Mouse (Mus musculus) heart, adult 2 months (tissue): Measurements from ENCODE around the gene Hoxa11. TPM values are rescaled to one million over a fixed set of nuclear protein-coding genes. Genes with fewer than 3 reads are reported as not detected.
A peak's percentile ranks its signal among the peaks of the same experiment; 100 is the strongest.

Experiments
- DNase-seq, 2 experiments: peaks; one replicate each; pipeline ENCODE4 v3.0.0; 2021
- H3K27ac ChIP-seq: fragments of 200-600 bp; 2 replicates; pipeline ENCODE4 v1.8.1; 2022
- H3K27me3 ChIP-seq: fragments of 200-500 bp; 2 replicates; pipeline ENCODE4 v1.6.1; 2012; ENCODE audit warnings: mild to moderate bottlenecking, low read length, inconsistent platforms, mixed read lengths; ENCODE audit not compliant: control insufficient read depth, insufficient read depth
- H3K36me3 ChIP-seq: fragments of 200-500 bp; 2 replicates; pipeline ENCODE4 v1.6.1; 2012; ENCODE audit warnings: low read length, inconsistent platforms; ENCODE audit not compliant: control insufficient read depth, insufficient read depth
- H3K4me1 ChIP-seq: fragments of 200-500 bp; 2 replicates; pipeline ENCODE4 v1.6.1; 2011; ENCODE audit warnings: low read length; ENCODE audit not compliant: control insufficient read depth, insufficient read depth
- H3K4me3 ChIP-seq: fragments of 200-600 bp; 2 replicates; pipeline ENCODE4 v1.8.1; 2022
- H3K79me2 ChIP-seq: fragments of 200-500 bp; replicated peaks from 2 replicates; pipeline ENCODE4 v1.6.1; 2012; ENCODE audit warnings: mild to moderate bottlenecking, inconsistent platforms, low read length, moderate library complexity, mixed read lengths; ENCODE audit not compliant: control insufficient read depth, insufficient read depth
- H3K9ac ChIP-seq: fragments of 200-500 bp; 2 replicates; pipeline ENCODE4 v1.6.1; 2012; ENCODE audit warnings: low read depth, mild to moderate bottlenecking, control low read depth, inconsistent platforms, low read length, mixed read lengths
- CTCF ChIP-seq: fragments of 200-600 bp; IDR thresholded peaks from 2 replicates; pipeline ENCODE4 v1.8.1; 2022; ENCODE audit warnings: antibody characterized with exemption, mild to moderate bottlenecking, moderate library complexity
- EP300 ChIP-seq: fragments of 200-500 bp; IDR thresholded peaks from 2 replicates; pipeline ENCODE4 v1.6.1; 2011; ENCODE audit warnings: low read depth, low read length, control low read depth; ENCODE audit not compliant: insufficient read depth
- POLR2A ChIP-seq: fragments of 200-500 bp; IDR thresholded peaks from 2 replicates; pipeline ENCODE4 v1.6.1; 2011; ENCODE audit warnings: mild to moderate bottlenecking, low read depth, low read length, control low read depth; ENCODE audit not compliant: insufficient read depth
- WGBS: fragments of 180-500 bp; shearing (Covaris S2); methylation state at CpG from one replicate; pipeline ENCODE4 v1.1.7; 2018; 5-methylcytosine and 5-hydroxymethylcytosine counted together
- intact Hi-C: fragments of 180-260 bp; cut with DNase I; formaldehyde crosslinking; loops from one replicate; pipeline ENCODE4 v1.15.1; 2025
- polyA plus RNA-seq: library from polyadenylated mRNA; depleted of rRNA; stranded (reverse); fragments of >200 nt; gene quantifications from 2 replicates; pipeline ENCODE4 v1.2.3, GENCODE M21; 2012
- total RNA-seq, 2 experiments: library from RNA; stranded (reverse); gene quantifications; 2 replicates each; pipeline ENCODE4 v1.2.3; 2021

Gene Hoxa11
- total and polyA plus RNA-seq, 3 experiments: not detected

DNA sequence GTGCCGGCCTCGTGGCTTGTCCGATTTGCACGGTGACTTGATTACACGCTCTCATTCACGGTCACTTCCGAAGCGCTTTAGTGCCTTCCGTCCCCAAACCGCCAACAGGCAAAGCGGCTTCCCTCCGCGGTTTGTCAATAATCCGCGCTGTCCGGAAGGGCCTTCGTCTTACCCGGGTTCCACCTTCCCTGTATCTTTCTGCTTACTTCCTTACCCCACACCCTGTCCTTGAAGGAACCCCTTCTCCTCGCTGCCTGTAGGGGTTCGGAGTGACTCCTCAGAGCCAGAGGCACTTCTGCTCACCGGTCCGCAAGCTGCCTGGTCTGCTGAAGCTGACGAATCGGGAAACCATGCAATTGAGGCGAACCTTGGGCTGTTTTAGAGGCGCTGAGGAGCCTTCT lies 793 bp upstream of the Hoxa11 start:
- peak in 1 of 2 experiments; percentile 46 for DNase-seq
- Histone ChIP-seq H3K79me2 (no peaks in the 10 kb centered on the region), H3K27me3 (peaks cover 42% of the 10 kb centered on the region), H3K27ac (no peak overlapping the region), H3K36me3 (no peaks in the 10 kb centered on the region), H3K4me3 (no peak overlapping the region), H3K9ac (no peak overlapping the region), H3K4me1 (no peaks in the 10 kb centered on the region)
- 5% methylated on average over 26 of the region's 26 CpGs for WGBS
- intact Hi-C loops: no loop called here
- TF ChIP-seq POLR2A: no peak
- no peak for TF ChIP-seq CTCF
- TF ChIP-seq EP300: no peak

DNA sequence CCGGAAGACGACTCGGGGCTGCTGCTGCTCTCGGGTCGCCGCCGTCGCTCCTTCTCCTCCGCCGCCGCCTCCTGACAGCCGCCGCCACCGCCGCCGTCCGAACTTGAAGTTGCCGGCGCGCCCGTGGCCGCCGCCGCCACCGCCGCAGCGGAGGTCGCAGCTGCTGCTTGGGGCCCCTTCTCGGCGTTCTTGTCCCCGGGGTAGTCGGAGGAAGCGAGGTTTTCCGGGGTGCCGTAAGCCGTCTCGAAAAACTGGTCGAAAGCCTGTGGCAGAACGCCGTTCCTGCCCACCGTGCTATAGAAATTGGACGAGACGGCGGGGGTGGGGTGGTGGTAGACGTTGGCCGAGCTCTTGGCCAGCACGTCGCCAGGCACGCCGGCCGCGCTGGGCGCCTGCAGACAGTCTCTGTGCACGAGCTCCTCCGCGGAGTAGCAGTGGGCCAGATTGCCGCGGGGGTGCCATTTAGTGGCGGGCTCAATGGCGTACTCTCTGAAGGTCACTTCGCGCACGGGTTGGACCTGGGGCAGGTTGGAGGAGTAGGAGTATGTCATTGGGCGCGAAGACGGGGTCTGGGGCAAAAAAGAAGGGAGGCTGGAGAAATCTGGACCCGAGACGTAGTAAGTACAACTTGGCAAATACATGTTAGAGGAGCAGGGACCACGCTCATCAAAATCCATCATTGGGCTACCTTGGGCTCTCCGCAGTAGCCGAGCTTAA lies 412 bp downstream of the Hoxa11 start:
- intact Hi-C loops: no loop called here
- H3K4me1 ChIP-seq: no peaks in the 10 kb centered on the region
- peaks cover 40% of the 10 kb centered on the region for H3K27me3 ChIP-seq
- H3K79me2 ChIP-seq: no peaks in the 10 kb centered on the region
- TF ChIP-seq CTCF: no peak
- no peak for TF ChIP-seq POLR2A
- TF ChIP-seq EP300: no peak
- H3K36me3 ChIP-seq: no peaks in the 10 kb centered on the region
- no peak overlapping the region for H3K27ac ChIP-seq
- peak in 1 of 2 experiments; percentile 41 for DNase-seq
- H3K9ac ChIP-seq: no peak overlapping the region
- WGBS: 4% methylated on average over 71 of the region's 71 CpGs
- no peak overlapping the region for H3K4me3 ChIP-seq

DNA sequence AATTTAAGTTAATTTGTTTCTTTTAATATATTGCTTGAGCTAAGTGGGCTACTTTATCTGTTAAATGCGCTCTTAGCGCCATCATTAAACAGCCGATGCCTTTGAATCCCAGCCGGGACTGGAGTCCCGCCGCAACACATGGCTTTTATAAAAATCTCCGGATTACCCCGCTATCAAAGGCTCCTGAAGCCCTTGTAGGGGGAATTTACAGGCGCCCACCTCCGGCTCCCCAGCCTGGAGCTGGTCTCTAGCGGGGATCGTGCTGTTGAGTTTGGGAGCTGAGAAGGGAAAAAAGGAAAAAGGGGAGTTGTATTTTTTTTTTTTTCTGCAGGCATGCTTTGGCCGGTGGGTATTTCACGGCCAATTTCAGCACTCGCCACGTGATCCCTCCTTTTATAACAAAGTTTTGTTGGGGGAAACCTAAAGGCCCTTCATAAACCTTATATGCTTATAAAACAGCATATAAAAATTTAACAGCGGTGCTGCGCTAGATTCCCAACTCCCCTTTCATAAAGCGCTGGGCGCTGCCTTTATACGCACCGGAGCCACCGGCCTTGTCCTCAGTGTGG lies 1.1 kb downstream of the Hoxa11 start:
- no peaks in the 10 kb centered on the region; the same call in 1 of the 2 replicates for H3K4me1 ChIP-seq
- H3K36me3 ChIP-seq: no peaks in the 10 kb centered on the region
- no peak overlapping the region for H3K4me3 ChIP-seq
- TF ChIP-seq EP300: no peak
- TF ChIP-seq CTCF: no peak
- TF ChIP-seq POLR2A: no peak
- H3K79me2 ChIP-seq: no peaks in the 10 kb centered on the region
- H3K27me3 ChIP-seq: peaks cover 43% of the 10 kb centered on the region
- peak in 1 of 2 experiments; percentile 22 for DNase-seq
- H3K27ac ChIP-seq: no peak overlapping the region
- intact Hi-C loops: no loop called here
- no peak overlapping the region for H3K9ac ChIP-seq
- 6% methylated on average over 23 of the region's 23 CpGs for WGBS

DNA sequence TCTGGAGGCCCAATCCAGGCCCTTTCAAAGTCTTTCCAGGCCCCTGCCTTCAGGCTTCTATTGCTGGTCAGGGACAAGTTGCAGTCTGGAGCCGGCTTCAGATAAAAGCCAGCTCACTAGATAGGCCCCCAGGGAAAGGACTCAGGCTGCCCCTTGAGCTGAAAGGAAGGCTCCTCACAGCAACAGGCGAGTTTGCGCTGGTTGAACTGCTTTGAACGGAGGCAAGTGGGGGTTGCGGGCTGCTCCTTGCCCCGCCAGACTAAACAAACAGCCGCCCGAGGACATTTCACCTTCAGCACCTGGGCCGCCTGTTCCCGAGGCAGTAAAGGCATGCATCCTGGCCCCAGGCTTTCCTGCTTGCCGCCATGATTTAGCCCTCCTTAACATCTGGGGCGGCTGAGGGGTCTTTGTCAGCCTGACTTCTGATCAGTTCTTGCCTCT lies 1.9 kb downstream of the Hoxa11 start:
- H3K4me3 ChIP-seq: no peak overlapping the region
- 10% methylated on average over 12 of the region's 12 CpGs for WGBS

DNA sequence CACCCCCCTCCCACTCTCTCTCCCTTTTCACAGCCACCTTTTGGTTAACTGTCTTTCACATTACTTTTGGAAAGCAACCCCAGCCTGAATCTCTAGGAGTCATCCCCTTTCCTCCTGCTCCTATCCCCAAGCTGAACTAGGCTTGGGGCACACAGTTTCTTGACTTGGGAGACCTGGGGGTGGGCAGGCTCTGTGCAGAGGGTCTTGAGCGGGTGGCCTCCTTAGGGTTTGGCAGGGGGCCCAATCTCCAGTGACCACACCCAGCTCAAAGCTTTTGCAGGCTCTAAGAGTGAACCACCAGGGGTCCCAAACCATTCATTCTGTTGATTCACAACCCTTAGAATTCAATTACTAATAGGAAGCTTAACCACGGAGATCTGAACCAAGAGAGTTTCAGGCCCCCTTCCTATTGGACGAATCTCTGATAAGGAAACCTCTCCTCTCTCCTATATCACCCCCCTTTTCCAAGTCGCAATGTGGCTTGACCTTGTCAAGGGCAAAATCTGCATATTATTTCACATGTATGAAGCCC lies 2.7 kb downstream of the Hoxa11 start:
- no peak overlapping the region for H3K9ac ChIP-seq
- DNase-seq: peak in 1 of 2 experiments; percentile 12
- H3K4me1 ChIP-seq: no peaks in the 10 kb centered on the region; the same call in 1 of the 2 replicates
- TF ChIP-seq EP300 (no peak), POLR2A (no peak), CTCF (no peak)
- H3K4me3 ChIP-seq: no peak overlapping the region
- peaks cover 35% of the 10 kb centered on the region for H3K27me3 ChIP-seq
- 12% methylated on average over 4 of the region's 4 CpGs for WGBS
- no peak overlapping the region for H3K27ac ChIP-seq
- no peaks in the 10 kb centered on the region for H3K36me3 ChIP-seq
- H3K79me2 ChIP-seq: no peaks in the 10 kb centered on the region
- intact Hi-C loops: no loop called here

More for the DNA sequence above, 1.9 kb downstream of the Hoxa11 start:
- no peaks in the 10 kb centered on the region for H3K79me2 ChIP-seq
- no peaks in the 10 kb centered on the region; the same call in 1 of the 2 replicates for H3K4me1 ChIP-seq
- intact Hi-C loops: no loop called here
- H3K27ac ChIP-seq: no peak overlapping the region
- no peaks in the 10 kb centered on the region for H3K36me3 ChIP-seq
- no peak for TF ChIP-seq EP300
- no peak for TF ChIP-seq CTCF
- TF ChIP-seq POLR2A: no peak
- peaks cover 41% of the 10 kb centered on the region for H3K27me3 ChIP-seq
- H3K9ac ChIP-seq: no peak overlapping the region
- peak in 1 of 2 experiments; percentile 16 for DNase-seq

DNA sequence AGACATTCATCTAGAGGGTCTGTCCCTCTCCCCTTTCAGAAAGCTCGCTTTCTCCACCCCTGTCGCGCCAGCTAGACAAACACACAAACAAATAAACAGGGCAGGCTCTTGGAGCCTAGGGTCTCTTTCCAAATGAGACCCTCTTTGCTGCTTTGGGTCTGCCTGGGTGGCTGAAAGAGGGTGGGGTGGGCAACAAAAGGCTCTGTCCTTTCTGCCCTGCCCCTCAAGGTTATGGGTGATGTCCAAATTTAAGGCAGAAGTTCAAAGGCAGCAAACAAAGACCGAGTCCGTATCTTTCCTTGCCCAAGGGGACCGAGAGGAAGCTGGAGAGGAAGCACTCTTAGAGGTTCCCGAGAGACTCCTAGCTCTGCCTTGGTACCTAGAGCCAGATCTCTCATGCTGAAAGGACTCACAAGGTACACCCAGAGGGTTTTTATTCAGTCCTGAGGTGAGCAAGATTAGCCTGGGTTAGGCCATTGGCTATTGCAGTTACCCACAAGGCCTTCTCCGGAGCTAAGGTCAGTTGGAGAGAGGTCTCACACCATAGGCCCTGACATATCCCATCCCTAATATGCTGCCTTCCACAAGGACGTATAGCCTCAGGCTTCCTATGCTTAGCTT lies 4.5 kb downstream of the Hoxa11 start:
- peak in 1 of 2 experiments; percentile 17 for DNase-seq
- H3K4me1 ChIP-seq: no peaks in the 10 kb centered on the region; the same call in 1 of the 2 replicates

More for the DNA sequence above, 4.5 kb downstream of the Hoxa11 start:
- Histone ChIP-seq H3K79me2 (no peaks in the 10 kb centered on the region), H3K36me3 (no peaks in the 10 kb centered on the region), H3K4me3 (no peak overlapping the region), H3K27me3 (peaks cover 32% of the 10 kb centered on the region), H3K9ac (no peak overlapping the region), H3K27ac (no peak overlapping the region)
- TF ChIP-seq CTCF (no peak), EP300 (no peak), POLR2A (no peak)
- intact Hi-C loops: no loop called here
- 7% methylated on average over 9 of the region's 9 CpGs for WGBS
